Mouse (Mus musculus) adrenal gland, adult 8-10 months (tissue): ENCODE data around the gene Fst. TPM values are rescaled to one million over a fixed set of nuclear protein-coding genes. Genes with fewer than 3 reads are reported as not detected.

Source experiments
- DNase-seq: peaks from one replicate; pipeline ENCODE4 v3.0.0; 2022
- total RNA-seq, 4 experiments: library from RNA; stranded (reverse); gene quantifications; 2 replicates each; pipeline ENCODE4 v1.2.4; 2022

Fst gene
- total RNA-seq: 1 to 10 TPM; 2.3 to 5.9 (median 5.3) TPM

DNA sequence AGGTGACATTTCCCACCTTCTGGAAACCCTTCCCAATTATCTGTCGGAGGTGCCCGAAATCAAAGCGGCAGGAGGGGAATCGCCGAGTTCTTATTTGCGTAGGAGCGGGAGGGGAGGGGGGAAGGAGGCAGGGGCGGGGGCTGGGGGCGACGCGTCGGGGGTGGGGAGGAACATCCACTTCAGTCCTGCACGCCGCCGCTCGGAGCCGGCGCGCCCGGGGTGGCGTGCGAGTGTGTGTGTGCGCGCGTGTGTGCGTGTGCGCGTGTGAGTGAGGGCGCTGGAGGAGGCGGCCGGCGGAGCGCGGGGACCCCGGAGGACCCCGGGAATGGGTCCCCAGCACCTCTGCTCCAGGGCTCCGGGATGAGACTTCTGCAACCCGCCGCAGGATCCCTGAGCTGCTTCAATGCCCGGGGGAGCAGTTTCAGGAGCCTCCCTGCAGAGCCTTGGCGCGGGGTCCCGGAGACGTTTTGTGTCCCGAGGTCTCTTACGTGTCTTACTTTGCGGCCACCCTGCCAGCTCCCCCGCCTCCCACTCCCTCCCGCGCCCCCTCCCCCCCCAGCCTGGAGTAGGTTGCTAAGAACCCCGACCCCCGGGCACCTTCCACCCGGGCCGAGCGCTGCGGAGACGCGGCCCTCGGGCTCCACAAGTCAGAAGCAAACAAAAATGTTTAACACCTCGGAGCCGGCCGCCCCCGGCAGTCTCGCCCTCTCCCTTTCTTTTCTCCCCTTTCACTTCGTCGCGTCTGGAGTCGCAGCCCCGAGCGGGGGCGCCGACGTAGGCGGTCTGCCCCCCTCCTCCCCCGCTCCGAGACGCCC is at the start of gene Fst:
Fst (minus strand) TSS at position 66 of the 815 bp plus-strand sequence.
- DNase-seq: no peak

DNA sequence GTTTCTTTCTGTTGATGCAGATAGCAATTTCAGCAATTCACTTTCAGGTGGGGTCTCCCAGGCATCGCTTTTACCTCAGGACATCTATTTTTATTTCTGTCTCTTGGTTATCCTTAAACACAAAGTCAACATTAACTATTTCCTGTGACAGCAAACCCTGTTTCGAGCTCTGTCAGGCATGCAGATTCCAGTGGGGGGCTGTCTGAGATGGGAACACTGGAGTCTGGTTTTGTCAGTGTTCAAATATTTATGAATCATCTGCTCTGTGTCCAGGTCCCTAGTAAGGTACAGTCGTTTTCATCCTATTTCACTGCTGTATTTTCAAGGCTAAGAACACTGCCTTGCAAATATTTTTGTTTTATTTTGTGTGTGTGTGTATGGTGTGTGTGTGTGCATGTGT is 35.1 kb upstream of the Fst start:
- no peak for DNase-seq

DNA sequence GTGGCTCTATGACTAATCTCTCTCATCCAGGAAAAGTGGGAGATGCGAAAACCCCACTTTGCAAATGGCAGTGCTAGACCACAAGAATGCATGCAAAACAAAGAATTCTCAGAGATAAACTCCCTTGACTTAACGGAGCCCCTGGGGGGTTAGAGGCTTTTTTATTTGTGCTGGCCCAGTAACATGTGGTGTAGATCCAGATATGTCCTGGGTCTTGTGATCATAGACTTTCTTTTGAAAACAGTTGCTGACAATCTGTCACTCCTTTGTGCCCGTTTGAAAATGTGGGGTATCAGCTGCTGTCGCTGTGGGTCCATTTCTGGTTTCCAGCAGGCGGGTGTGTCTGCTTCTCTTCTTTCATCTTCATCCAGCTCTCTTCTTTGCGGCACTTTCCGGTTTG is 29.4 kb upstream of the Fst start:
- no peak for DNase-seq

DNA sequence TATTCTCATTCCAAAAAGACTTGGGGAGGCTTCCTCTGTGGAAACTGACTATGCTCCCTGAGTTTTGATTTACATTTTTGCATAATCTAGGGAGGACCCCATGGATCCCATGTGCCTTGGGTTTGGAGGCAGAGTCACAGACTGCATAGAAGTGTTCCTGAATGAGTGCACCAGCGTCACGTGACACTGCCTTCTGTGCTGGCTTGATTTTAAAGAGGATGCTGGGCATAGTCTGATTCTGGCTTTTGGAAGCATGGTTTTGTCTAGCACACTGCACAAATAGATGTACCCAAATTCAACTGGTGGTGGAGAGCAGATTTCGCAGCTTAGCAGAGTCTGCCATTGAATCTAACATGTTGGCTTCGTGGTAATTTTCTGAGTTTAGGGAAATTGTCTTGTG is 19.6 kb upstream of the Fst start:
- no peak for DNase-seq

DNA sequence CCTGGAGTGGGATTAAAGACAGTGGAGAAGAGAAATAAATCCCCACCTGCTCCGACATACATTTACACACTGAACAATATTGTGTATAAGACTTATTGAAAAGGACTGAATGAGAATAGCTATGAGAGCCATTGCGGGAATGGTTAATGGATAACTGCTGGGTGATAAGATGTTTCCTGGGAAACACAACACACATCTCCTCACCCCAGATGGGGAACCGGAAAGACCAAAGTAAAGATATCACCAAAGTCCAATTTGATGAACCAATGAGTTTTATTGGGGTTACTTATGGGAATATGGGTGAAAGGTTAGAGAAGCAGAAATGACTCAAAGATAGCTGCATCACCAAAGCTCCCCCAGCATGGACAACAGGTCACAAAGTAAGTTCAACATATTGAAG is 11.2 kb upstream of the Fst start:
- no peak for DNase-seq

DNA sequence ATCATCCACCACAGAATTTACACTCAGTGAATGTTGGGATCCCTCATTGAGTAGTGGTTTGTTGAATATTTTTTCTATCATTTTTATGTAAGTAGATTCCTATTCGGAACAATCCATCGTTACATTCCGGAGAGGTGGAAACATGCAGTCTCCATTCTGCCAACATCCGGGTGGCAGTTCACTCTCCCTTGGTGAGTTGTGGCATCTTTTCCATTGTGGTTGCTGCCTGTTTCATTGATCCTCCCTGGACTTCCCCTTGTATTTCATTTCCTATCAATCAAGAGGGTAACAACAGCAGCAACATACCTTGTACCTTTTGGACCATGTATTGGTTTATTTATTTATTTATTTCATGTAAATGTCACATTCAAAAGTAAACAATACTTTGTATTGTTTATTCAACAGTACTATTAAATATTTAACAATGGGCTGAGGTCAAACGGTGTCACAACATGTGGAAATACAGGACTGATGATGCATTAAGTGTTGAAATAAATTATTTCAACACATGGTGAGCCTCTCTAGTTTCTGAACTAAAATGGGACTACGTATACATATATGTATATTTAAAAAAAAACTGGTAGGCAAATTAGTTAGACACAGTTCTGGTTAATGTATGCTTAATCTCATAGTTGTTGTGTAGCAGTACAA is 7.6 kb upstream of the Fst start:
- DNase-seq: no peak

DNA sequence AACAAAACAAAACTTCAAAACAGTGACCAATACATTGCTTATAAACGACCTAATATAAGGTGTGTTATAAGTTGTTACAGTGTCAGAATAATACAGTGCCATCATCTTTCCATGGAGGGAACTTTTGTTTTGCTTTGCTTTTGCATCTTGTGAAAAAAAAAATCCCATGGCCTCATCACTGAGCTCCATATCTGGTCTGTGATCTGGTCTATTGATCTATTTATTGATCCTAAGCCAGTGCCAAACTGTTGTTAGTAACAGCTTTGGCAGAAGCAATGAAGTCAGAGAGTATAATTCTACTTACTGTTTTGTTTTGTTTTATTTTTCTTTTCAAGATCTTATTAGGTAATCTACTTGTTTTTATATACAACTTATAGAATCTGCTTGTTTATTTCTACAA is 6.6 kb upstream of the Fst start:
- no peak for DNase-seq

DNA sequence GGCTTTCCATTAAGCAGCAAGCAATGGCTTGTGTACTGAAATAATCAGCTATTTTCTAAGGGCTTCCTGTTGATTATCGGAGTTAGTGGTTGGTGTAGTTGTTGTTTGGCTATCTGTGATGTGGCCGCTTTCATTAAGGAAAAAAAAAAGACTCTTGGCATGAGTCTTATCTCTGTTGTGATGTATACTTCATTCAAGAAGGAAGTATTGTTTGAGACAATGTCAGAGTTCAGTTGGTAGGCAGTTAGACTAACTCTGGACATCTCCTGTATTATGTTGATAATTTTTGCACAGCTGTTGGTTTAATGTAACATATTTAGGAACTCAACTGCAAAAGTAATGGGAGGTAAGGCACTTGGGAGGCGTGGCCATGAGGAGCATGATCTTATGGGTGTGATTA is 6.1 kb upstream of the Fst start:
- no peak for DNase-seq

DNA sequence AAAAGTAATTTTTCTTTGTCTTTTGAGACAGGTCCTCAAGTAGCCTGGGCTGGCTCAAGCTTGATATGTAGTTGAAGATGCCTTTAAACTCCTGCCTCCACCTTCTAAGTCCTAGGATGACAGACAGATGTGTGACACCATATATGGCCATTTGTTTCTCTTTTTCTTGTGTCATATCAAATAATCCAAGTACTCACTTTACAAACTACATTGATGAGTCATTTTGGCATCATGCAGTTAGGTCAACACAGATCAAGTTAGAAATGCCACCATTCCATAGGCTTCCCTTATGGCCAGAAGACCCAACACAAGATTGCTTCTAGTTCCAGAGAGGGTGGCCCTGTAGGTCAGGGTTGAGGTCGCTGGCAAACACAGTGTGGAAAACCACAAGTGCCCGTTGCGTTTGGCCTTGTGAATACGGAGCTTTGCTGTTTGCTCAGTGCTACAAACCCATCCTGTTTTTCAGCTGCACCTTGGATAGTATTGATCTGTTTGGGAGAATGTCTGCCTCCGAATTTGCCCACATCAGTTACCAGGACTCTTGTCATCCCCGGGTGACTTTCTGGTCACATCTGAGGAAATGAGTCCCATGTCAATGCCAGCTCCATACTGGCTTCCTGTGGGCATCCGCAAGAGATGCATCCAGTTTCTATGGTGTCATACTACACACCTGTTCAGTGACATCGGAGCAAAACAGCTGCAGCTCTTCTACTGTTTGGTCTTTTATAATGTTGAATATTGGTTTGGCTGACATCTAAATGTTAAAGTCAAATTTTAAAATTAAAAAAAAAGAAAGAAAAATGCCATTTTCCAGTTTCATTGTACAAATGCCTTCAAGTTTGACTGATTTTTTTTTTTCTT is 4.0 kb upstream of the Fst start:
- DNase-seq: no peak

DNA sequence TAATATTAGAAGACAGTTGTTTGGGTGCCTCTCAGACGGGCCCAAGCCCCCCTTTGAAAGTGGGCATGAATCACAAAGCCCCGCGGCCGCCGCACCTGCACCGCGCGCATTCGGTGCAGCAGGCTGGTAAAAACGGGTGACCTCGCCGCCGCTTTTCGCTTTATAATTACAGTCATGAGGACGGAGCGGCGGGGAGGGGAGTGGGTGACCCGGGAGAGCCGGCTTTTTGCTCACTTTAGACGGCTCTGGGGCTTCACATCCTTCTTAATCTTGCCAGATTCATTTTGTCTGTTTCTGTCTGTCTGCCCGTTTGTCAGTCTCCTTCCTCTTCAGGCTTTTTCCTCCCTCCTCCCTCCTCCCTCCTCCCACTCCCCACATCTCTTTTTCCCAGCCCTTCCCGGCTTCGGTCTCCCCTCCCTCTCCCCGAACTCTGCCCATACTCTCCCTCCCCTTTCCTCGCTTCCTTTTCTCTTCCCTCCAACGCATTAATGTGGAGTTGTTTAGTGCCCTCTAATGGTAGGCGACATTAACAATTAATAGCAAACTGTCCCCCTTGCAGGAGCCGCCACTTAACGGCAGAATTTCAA is 1.6 kb upstream of the Fst start:
- peak; percentile 7 for DNase-seq

DNA sequence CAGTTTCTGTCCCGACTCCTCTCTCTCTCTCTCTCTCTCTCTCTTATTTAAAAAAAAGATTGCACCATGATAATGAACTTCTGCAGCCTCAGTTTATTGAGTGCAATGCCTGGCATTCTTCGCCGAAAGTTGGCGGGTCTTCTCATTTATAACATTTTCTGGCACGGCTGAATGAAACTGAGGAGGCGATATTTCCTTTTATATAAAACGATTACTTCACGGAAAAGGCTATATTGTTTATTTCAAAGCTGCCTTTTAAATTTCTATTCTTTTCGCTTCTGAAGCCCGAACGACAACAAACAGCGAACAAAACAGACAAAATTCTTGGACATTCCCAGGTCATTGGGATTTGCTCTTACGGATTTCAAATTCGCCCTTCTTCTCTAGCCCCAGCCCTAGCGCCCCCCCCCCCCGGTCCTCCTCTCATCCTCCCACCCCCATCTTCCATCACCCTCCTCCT is 980 bp upstream of the Fst start:
- DNase-seq: no peak

DNA sequence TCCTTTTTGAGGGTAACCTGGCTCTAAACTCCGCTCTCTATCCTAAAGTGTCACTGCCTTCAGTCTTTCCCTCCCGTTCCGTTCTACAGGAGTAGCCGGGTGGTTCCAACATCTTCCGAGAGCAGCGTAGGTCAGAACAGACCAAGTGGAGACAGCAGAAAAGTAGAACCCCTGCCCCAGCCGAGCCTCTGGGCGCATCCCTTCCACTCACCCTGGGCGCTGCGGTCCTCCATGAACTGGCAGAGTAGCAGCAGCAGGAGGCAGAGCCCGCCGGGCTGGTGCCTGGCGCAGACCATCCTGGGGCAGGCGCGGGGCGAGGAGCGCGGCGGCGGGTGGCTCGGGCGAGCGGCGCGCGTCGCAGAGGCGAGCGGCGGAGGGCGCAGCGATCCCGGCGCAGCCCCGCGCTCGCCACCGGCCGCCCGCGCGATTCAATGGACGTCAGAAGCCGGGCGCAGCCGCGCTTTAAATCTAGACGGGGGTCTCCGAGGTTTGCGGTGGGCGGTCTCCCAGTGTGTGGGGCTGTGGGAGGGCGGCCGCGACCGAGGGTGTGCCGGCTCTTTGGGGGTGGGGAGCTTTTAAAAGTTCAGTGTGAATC is 363 bp downstream of the Fst start:
- DNase-seq: no peak

DNA sequence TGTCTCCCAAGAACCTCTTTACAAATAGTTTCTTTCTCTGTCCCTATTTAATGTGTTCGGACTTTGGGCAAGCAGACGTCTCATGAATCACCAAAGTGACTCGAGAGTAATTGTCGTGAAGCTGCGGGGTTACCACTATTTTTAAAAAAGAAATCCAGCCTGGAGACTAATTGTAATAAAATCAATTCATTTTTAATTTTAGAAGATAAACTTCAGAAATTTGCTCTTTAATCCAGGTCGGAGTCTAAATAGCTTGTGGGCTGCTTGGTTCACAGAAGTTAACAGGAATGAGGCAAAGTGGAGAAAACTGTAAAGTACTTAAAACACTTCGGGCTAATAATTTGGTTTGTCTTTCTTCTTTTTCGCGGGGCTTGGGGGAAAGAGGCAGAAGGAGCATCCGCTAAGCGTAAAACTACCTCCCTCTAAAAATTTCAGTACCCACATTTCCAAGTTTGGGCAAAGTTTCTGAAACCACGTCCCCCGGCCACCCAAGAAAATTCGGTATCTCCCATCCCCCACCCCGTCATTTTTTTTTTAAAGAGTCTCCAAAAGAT is 1.1 kb downstream of the Fst start:
- no peak for DNase-seq

DNA sequence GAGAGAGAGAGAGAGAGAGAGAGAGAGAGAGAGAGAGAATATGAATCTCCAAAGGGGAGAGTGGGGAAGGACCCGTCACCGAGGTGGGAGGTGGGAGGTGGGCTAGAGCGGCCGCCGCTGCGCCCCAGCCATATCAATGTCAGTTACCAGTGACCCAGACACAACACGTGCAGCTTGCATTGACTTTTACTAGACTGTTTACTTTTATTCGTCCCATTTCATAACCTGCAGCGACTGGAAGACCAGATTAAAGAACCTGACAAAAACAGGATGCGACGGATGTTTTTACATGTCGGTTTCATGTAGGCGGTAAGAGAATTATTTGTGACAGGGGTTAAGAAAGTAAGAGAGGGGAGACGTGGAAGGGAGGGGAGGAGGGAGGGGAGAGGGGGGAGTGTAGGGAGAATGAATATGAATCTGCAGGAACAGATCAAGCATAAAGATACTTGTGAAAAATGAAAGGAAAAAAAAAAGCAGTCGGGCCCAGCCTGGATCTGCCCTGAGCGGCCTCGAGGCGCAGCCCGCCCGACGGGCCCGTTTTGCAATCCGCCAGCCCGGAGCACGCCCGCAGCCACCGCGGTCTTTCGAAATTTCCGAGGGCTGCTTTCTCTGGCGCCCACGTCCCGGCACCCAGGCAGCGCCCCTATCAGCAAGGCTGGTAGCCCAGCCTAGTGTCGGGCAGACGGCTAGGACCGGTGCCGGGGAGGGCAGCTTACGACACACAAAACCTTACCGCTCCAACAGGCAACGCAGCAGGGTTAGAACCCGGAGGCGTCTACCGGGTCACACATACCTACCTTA is 1.8 kb downstream of the Fst start:
- peak; percentile 16 for DNase-seq

DNA sequence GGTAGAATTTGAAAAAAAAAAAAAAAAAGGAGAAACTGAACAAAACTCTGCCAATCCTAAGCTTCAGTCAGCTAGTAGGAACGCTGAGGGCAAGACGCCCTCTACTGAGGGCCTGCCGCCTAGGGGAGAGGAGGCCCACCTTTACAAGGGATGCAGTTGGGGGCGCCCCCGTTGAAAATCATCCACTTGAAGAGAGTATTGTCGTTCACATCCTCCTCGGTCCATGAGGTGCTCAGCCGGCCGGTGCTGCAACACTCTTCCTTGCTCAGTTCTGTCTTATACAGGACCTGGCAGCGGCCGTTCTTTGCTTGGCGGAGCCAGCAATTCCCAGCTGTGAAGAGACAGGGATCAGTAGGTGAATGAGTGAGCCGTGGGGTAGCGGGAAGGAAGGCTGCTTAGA is 2.5 kb downstream of the Fst start:
- peak; percentile 19 for DNase-seq

DNA sequence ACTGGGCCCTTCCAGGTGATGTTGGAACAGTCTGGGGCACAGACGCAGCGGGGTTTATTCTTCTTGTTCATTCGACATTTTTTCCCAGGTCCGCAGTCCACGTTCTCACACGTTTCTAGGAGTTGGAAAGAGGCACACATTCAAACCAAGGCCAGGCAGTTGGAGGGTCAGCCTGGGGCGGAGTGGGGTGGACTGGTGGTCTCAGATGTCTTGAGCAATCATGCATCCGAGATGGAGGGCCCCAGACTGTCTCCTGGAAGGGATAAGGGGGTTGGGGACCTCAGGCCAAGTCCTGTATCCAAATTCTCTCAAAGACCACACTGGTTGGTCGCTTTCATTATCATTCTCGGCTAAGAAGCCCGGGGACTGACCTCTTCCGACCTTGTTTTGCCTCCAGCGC is 3.0 kb downstream of the Fst start:
- DNase-seq: no peak

DNA sequence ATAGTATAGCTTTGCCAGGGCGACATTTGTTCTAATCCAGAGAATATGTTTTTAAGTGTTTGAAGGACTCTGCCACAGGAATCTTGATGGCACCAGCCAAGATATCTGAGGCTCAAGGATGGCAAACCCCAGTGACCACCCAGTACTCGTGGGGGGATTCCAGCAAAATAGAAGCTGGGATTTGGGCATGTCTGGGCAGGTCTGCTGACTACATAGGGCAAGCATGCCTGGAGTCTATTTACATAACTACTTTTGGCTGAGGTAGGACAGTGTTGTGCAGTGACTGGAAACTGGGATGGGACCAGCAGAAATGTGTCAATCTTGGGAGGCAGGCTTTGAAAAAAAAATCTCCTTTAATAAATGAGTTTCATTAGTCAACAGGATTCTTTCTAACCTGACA is 11.5 kb downstream of the Fst start:
- no peak for DNase-seq

DNA sequence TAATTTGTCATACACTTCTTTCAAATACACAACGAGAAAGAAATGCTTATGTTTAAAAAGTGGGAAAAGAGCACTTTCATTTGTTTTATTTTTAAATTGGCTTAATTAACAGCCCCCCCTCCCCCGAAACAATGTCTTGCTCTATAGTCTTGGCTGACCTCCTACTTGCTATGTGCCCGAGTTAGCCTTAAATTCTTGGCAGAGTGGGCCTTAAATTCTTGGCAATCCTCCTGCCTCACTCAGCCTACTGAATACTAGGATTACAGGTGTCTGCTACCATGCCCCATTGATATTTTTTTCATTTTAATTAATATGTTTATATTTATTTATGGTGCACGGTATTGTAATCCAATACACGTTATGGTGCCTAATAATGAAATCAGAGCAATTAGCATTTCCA is 26.3 kb downstream of the Fst start:
- no peak for DNase-seq

DNA sequence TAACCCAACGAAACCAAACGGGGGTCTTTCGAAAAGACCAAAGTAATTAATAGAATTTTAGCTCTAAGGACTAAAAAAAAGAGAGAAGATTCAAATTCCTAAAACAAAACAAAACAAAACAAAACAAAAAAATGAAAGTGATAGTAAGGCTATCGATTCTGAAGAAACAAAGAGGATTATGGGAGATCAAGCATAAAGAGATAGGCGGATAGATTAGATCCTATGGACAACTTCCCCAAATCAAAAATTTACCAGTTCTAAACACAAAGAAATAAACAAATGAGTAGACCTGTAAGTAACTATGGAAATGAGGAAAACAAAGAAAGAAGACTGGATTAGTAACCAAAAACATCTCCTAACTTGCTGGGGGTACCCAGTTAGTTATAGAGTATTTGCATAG is 33.5 kb downstream of the Fst start:
- no peak for DNase-seq

DNA sequence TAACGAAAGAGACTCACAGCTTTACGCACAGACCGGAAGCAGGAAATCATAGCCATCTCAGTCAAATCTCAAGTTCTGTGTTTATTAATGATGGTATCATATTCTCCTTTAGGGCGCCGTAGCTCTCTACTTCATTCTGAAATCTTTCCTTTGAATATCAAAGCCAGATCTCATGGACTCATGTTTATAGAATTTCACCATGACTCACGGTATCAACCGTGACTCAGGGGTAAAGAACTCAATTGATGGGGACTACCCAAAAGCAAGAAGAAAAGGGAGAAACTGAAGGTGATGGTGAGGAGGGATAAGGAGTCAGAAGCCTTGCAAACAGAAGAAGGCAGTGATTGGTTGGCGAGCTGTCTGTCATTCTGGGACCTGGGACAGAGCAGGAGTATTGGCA is 38.5 kb downstream of the Fst start:
- DNase-seq: no peak

DNA sequence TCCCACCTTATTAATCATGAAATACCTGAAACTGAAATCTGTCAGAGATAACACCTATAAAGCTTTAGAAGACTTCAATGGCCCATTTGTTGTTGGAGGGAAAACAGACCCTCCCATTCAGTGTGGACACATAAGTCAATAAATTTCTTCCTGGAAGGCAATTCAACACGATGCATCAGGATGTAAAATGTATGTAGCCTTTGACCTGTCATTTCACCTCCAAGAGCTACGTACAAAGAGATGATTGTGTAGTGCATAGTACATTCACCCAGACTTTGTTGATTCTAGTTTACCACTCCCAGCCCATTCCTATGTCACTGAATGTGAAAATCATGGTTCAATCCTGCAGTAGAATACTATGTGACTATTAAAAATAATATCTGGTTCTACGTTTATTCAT is 39.4 kb downstream of the Fst start:
- no peak for DNase-seq
